Mouse (Mus musculus) CD8-positive naive resting alpha-beta T cell, adult 2 months (primary cell): ENCODE data around the gene Trim43b.
"Not testable (repeated sequence)": the region's sequence is repeated elsewhere in the genome, so short reads cannot be mapped to it uniquely, and the experiment has no call there.

Experiments used
- DNase-seq, 2 experiments: peaks; one replicate each; pipeline ENCODE4 v3.0.0; 2022; ENCODE audit warnings: low read depth in 2 of 2, low spot score in 2 of 2

Trim43b gene

GRCm38 (mm10) chr9:89092735-89093134 lies at the start of gene Trim43b:
TSS of gene Trim43b (minus strand) at chr9:89092835.
- not testable (repeated sequence) for DNase-seq

GRCm38 (mm10) chr9:89104576-89104975 lies 11.9 kb upstream of the Trim43b start:
- DNase-seq, result not testable (repeated sequence)

GRCm38 (mm10) chr9:89086746-89087145 lies 5.9 kb downstream of the Trim43b start:
- DNase-seq, result not testable (repeated sequence)

- not testable (repeated sequence) for DNase-seq
These were observed 13.0 kb downstream of the Trim43b start for GRCm38 (mm10) chr9:89079637-89080036.

GRCm38 (mm10) chr9:89076508-89076907 lies 16.1 kb downstream of the Trim43b start:
- DNase-seq, result not testable (repeated sequence)

- not testable (repeated sequence) for DNase-seq
These were observed 25.5 kb downstream of the Trim43b start for GRCm38 (mm10) chr9:89067143-89067501.

- not testable (repeated sequence) for DNase-seq
These were observed 26.1 kb downstream of the Trim43b start for GRCm38 (mm10) chr9:89066378-89067142.
